In the genomic region with DNA sequence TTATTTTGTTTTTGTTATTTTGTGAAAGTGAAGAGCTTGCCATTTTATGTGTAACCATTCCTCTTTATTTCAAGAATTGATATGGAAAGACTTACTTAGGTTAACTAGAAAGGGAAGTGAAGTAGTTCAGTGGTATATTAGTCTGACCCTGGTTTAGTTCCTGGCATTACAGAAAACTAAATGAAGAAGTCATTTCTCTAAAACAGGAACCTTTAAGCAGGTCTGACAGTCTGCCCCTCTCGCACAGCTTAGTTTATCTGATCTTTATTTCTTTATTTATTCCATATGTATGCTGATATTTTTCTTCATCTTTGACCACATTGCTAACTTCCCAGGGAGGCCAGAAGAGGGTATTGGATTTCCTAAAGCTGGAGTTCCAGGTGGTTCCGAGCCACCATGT, we compare ENCODE assay signal across 26 mouse cellular contexts.
"Had no signal": no experiment of that assay in that cellular context is flagged by ENCODE, and none has a peak within 500 bp of the region (broad histone marks: within the 10 kb centered on the region; RNA-seq: fewer than 3 reads in every experiment).

No protein-coding gene starts in this region.

- H3K4me2 ChIP-seq: limb, embryonic 12.5 days; limb, embryonic 13.5 days; limb, embryonic 15.5 days; liver, embryonic 11.5 days; liver, embryonic 12.5 days; liver, embryonic 13.5 days; liver, embryonic 15.5 days; lung, embryonic 14.5 days; lung, embryonic 15.5 days; midbrain, embryonic 12.5 days; midbrain, embryonic 15.5 days had no signal

- DNase-seq: left cerebral cortex, postnatal 4 days; liver, embryonic 13.5 days; lung, adult 18-20 months; lung, adult 2 months; lung, postnatal 4 days; midbrain, embryonic 14.5 days had no signal

- H3K27ac ChIP-seq: left cerebral cortex, adult 2 months; limb, embryonic 10.5 days; limb, embryonic 12.5 days; limb, embryonic 13.5 days; limb, embryonic 15.5 days; liver, embryonic 12.5 days; liver, embryonic 13.5 days; liver, embryonic 14.5 days; liver, embryonic 15.5 days; lung, embryonic 15.5 days; macrophage; midbrain, embryonic 10.5 days; midbrain, embryonic 12.5 days; midbrain, embryonic 15.5 days had no signal

- ATAC-seq: liver, embryonic 12.5 days; liver, postnatal 0 days; lung, postnatal 0 days; midbrain, embryonic 15.5 days; midbrain, embryonic 16.5 days had no signal

- H3K9me3 ChIP-seq: limb, embryonic 10.5 days; limb, embryonic 12.5 days; limb, embryonic 13.5 days; limb, embryonic 15.5 days; liver, embryonic 12.5 days; liver, embryonic 13.5 days; liver, embryonic 15.5 days; lung, embryonic 15.5 days; megakaryocyte, embryonic 14.5 days; midbrain, embryonic 10.5 days; midbrain, embryonic 12.5 days; midbrain, embryonic 15.5 days had no signal

- H3K27me3 ChIP-seq: limb, embryonic 12.5 days; limb, embryonic 13.5 days; limb, embryonic 15.5 days; liver, embryonic 12.5 days; liver, embryonic 13.5 days; liver, embryonic 15.5 days; lung, embryonic 15.5 days; megakaryocyte, embryonic 14.5 days; midbrain, embryonic 12.5 days; midbrain, embryonic 15.5 days had no signal

- H3K9ac ChIP-seq: limb, embryonic 12.5 days; limb, embryonic 13.5 days; limb, embryonic 15.5 days; liver, embryonic 12.5 days; liver, embryonic 13.5 days; liver, embryonic 14.5 days; liver, embryonic 15.5 days; liver, postnatal 0 days; lung, embryonic 14.5 days; lung, embryonic 15.5 days; midbrain, embryonic 12.5 days; midbrain, embryonic 15.5 days had no signal

- H3K4me3 ChIP-seq: left cerebral cortex, adult 2 months; limb, embryonic 10.5 days; limb, embryonic 12.5 days; limb, embryonic 13.5 days; limb, embryonic 15.5 days; liver, embryonic 12.5 days; liver, embryonic 13.5 days; liver, embryonic 15.5 days; lung, embryonic 15.5 days; megakaryocyte, embryonic 14.5 days; midbrain, embryonic 10.5 days; midbrain, embryonic 12.5 days; midbrain, embryonic 15.5 days; myocyte had no signal

- H3K4me1 ChIP-seq: limb, embryonic 10.5 days; limb, embryonic 12.5 days; limb, embryonic 13.5 days; limb, embryonic 15.5 days; liver, embryonic 12.5 days; liver, embryonic 13.5 days; liver, embryonic 15.5 days; lung, embryonic 15.5 days; megakaryocyte, embryonic 14.5 days; midbrain, embryonic 10.5 days; midbrain, embryonic 12.5 days; midbrain, embryonic 15.5 days had no signal
